16 mouse cellular contexts compared by ENCODE assay signal in the genomic region with DNA sequence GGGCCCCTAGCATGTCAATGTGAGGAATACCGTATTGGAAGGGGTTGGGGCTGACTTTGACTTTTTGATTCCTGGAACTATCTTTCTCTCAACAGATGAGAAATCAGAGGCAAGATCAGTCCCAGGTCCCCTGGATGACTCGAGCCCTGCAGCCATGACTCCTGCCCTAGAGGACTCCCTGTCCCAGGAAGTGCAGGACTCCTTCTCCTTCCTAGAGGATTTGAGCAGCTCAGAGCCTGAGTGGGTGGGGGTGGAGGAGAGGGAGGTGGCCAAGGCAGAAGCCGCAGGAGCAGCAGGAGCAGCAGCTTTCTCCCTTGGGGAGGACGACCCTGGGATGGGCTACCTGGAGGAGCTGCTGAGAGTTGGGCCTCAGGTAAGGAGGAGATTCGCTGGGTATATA.
"Had no signal": no experiment of that assay in that cellular context is flagged by ENCODE, and none has a peak within 500 bp of the region (broad histone marks: within the 10 kb centered on the region; RNA-seq: fewer than 3 reads in every experiment).

No protein-coding gene starts in this region.

- H3K4me3 ChIP-seq: neural tube, embryonic 13.5 days; neural tube, embryonic 15.5 days; stomach, embryonic 15.5 days had no signal

- H3K4me1 ChIP-seq: neural tube, embryonic 13.5 days; neural tube, embryonic 15.5 days; stomach, embryonic 15.5 days had no signal

- H3K27ac ChIP-seq: neural tube, embryonic 13.5 days; neural tube, embryonic 15.5 days; stomach, embryonic 15.5 days; stomach, postnatal 0 days had no signal

- DNase-seq: retina, postnatal 1 day; right cerebral cortex, adult 18-20 months; right cerebral cortex, postnatal 14 days; right cerebral cortex, postnatal 25 days; right cerebral cortex, postnatal 4 days; spleen, adult 18-20 months; thymus, adult 18-20 months; thymus, adult 2 months; thymus, postnatal 14 days; thymus, postnatal 25 days; thymus, postnatal 36 days; thymus, postnatal 4 days had no signal

- H3K36me3 ChIP-seq: neural tube, embryonic 13.5 days; neural tube, embryonic 15.5 days; stomach, embryonic 15.5 days had no signal

- H3K9me3 ChIP-seq: neural tube, embryonic 13.5 days; neural tube, embryonic 15.5 days; stomach, embryonic 15.5 days had no signal
